Mouse (Mus musculus) ovary, adult 18-20 months (tissue): ENCODE data around the gene Sec61a2.
A peak's percentile ranks its signal among the peaks of the same experiment; 100 is the strongest.

Source experiments
- DNase-seq: peaks from one replicate; pipeline ENCODE4 v3.0.0; 2022; ENCODE audit warnings: low spot score, mixed read lengths

Sec61a2 gene

DNA sequence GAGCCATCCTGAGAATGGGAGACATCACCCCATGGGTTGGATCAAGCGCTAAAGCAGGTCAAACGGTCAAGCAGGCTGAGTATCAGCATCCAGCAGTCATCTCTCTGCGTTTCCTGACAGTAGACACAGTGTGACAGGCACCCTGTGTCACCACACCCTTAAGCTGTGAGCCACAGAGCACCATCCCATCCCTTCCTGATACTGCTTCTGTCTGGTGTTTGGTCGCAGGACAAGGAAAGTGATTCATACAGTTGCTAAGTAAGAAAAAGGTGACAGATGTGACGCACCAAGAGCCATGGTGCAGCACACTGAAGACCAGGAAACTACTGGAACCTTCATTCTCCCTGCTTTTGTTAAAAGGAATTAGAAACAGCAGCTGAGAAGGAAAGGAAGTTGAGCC is 6.4 kb downstream of the Sec61a2 start:
- DNase-seq: no peak

DNA sequence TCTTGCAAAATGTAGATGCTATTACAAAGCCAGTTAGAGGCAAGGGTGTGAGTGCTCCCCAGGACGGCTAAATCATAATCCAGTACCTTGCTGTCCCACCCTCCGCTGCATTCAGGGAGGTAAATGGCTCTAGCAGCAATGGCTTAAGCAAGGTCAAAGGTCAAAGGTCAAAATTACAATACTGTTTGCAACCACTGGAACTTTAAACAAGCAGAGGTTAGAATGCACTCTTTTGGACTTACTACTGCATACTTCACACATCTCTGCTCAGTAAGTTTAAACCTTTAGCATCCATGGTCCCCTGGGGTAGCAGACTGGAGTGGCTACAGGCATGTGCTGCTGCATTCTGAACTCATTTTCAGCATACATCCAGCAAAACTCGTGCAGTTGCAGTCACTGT is 17.8 kb downstream of the Sec61a2 start:
- DNase-seq: no peak

DNA sequence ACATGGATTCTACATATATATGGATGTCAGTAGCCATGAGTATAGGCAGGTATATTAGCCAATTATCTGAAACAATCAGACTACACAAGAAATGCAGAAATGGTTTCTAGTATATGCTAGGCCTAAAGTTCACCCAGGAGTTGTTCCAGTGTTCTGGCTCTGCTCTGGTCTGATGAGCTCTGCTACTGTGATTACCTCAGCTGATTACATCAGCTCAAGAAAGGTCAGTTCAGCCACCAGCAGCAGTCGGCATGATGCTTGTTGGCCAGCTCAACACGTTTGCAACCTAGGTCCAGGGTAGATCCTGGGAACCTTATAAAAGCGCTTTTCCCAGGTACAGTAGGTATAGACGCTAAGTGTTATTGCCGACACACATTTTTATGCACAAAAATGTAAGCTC is 25.5 kb downstream of the Sec61a2 start:
- DNase-seq: no peak

DNA sequence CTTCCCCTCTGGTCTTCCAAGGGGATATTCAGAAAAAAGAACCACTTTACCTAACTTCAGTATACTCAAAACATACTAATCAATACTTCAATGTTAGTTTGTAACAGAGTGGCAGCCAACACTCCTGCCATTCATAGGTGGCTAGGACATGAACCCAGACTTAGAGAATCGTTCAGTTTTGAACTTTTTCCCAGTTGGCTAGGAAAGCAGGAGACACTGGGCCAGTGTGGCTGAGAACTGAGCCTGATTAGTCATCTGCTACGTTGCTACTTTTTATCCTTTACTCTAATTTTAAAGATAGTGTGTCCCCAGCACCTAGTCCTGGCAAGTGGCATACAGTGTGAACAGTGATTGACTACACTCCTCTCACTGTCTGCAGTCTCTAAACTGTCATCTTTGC is 27.6 kb downstream of the Sec61a2 start:
- DNase-seq: no peak

DNA sequence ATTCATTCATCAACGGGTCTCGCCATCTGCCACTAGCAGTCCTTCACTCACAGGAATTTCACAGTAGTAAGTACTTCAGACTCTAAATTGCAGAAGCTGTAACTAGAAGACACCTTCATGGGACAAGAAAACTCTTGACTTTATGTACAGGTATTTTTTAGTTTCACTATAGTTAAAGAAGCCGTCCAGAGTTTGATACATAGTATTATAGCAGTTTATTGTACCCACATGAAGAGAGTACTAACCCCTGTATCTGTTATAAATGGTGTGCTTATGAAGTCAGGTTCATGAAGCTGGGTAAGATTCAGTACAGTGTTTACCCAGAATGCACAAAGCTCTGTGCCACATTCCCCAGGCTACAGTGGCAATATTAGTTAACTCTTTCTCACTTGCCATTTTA is 32.4 kb downstream of the Sec61a2 start, which contains the start of gene Gm13199:
Gene Gm13199, minus strand, starts transcription at position 101 of the 400 bp plus-strand sequence.
- DNase-seq: no peak

DNA sequence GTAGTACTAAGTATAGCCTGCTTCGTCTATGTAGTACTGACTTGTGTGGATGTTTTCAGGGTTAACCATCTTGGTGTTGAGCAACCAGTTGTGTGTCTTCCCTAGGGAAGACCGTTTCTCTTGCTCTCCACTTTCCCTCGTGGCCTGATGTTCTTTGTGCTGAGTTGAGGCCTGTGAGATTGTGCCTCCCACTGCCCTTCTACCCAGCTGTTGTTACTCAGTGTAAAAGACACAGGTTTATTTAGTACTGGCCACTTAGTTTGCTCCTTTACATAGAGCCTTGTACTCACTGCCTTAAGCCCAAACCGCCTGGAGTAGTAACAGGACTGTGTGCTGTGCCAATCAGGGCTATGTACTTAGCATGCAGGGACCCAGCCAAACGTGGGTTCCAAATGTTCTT is 43.4 kb downstream of the Sec61a2 start:
- DNase-seq: no peak

DNA sequence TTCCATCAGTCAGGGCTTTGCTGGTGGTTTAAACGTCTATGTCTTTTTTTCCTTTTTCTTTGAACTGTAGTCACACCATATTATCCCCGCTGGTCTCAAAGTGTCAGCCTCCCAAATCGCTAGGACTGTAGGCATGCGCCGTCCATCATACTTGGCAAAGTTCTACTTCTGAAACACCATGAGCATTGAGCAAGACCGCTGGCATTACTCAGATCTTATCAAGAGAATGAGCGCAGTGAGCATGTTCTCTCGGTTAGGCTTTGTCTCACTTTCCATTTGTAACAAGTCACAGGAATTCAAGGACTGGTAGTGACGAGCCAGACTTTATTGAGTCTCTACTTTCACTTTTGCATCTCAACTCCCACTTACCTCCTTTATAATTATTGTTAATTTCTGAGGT is 44.1 kb downstream of the Sec61a2 start:
- no peak for DNase-seq

DNA sequence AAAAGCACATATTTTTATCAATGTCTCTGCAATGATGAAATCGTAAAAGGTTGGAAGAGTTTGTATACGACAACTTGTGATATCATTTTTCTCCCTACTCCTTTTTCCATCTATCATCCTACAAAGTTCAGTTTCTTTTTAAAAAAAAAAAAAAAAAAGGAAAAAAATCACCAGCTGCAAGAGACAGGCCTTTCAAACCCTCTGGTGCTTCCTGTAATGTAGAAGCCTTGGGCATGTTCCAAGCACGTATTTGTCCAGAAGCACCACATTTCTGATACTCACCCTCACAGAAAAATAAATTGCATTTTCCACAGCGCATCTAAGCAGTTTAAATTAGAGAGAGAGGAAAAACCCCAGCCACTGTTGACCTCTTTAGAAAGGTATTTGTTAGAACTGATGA is 49.4 kb downstream of the Sec61a2 start:
- DNase-seq: no peak

DNA sequence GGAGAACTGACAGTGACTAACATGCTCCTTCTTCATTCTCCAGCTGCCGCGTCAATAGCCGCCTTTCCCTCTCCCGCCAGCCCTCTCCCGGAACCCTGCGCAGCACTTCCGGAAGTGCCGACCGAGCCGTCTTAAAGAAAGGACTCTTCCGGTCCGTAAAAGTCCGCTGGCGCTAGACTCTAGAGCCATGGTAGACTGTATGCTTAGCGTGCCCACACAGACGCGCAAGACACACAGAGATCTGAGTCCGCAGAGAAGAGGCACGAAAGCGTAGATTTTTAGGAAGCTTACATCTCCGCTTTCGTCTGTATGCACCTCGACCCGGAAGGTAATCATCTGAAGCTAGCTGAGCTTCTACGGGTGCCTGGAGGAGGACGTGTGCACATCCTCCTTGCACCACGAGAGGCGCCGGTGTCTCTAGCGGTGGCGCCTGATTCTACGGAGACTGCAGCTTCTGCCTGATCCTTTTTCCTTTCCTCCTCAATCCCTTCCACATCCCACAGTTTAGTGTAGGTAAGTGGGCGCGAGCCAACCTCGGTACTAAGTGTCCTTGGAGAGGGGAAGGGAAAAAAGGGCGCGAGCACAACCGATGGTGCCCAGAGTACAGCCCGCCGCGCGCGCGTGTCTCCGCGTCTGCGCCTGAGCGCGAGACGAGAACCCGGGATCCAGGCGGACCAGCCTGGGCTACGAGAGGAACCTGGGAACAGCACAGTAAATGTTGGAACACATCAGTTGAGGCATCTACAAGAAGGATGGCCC is 50.2 kb downstream of the Sec61a2 start, which contains the start of the genes Nudt5 and Cdc123:
Gene Nudt5, plus strand, starts transcription at position 147 of the 759 bp plus-strand sequence.
Gene Cdc123, minus strand, starts transcription at position 292 of the 759 bp plus-strand sequence.
- peak; percentile 80 for DNase-seq

DNA sequence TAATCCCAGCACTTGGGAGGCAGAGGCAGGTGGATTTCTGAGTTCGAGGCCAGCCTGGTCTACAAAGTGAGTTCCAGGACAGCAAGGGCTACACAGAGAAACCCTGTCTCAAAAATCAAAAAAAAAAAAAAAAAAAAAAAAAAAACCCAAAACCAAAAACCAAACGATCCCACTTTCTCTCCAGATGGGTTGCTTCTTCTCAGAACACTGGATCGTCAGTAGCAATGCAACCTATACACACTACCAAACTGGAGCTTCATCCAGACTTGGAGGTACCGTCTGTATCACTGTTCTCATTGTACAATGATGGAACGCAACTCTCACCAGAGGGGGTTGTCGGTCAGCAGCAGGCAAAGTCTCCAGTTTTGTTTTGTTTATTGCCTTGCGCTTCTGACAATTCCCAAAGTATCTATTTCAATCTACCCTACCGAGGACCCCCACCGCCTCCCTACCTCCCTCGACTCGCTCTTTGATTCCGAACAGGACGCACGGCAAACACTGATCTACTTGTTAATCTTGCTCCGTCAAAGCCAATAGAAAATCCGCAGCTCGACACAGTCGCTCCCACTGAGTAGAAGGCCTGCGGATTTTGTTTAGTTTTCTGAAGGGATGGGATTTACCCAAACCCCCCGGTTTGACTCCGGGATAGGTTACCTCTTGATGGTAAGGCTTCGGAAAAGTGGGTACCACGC is 50.9 kb downstream of the Sec61a2 start:
- no peak for DNase-seq

DNA sequence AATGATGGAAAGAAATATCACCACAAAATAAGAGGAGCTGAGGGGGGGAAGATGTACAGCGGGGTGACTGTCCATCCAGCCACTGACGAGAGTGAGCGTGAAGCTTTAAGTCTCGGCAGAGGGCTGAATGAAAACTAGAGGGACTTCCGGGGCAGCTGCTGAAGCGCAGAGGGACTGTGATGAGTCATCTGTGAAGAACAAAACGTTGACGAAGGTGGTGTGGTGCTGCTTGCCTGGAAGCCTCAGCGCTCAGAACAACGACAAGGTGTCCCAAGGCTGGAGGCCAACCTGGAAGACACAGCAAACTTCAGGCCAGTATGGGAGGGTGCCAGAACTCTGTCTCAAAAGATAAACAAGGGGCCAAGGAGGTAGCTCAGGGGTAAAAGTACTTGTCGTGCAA is 54.4 kb downstream of the Sec61a2 start:
- DNase-seq: no peak

DNA sequence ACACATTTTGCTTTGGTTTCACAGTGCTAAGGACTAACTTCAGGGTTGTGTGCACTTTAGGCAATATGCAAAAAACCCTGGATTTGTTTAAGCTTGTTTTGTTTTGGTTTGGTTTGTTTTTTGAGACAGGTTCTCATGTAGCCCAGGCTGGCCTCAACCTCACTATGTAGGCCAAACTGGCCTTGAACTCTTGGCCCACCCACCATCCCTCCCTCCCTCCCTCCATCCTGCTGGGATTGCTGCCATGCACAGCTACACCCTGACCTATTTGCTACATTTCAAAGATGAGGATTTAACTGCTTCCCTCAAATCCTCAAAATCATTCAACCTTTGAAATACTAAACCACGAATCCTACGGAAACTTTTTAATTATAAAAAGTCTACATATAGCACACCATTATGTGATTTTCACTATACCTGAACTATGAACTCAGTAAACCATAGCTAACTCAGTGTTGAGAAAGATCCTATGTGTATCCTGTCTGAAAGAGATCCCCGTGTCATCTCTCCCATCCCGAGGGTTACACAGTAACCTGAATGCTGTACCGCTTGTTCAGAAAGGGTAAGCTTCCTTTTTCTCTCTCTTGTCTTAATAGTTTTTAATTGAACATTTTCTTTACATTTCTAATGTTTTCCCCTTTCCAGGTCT is 69.8 kb downstream of the Sec61a2 start:
- no peak for DNase-seq

DNA sequence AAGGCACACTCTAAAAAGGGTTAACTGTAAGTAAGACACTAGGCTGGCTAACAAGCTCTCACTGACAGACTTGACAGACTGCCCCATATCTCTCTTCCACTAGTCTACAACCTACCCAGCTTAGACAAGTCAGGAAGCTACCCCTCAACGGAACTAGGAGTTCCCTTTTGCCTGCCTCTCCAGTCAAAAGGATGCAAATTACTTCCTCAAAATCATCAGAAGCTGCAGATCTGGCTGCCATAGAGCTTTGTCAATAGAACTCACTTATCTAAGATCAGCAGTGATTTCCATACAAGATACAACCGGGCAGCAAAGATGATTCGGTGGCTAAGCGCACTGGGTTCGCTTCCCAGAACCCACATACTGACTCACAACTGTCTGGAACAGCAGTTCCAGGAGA is 70.5 kb downstream of the Sec61a2 start:
- DNase-seq: no peak

DNA sequence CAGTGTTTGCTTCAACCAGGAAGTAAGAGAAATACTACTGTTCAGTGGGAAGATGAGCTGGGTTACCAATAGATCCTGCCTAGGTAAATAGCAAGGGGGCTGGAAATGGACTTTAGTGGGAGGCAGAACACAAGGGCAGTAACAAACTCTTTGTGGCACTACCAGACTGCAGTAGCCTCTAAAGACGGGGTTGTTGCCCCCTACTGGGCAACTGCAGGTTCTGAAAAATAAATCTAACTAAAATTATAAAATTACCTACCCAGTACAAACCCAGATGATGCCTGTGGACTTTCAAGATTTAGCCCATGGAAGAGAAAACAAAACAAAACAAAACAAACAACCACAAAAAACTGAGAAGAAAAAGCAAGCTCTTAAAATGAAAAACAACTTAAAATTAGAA is 71.0 kb downstream of the Sec61a2 start:
- no peak for DNase-seq

DNA sequence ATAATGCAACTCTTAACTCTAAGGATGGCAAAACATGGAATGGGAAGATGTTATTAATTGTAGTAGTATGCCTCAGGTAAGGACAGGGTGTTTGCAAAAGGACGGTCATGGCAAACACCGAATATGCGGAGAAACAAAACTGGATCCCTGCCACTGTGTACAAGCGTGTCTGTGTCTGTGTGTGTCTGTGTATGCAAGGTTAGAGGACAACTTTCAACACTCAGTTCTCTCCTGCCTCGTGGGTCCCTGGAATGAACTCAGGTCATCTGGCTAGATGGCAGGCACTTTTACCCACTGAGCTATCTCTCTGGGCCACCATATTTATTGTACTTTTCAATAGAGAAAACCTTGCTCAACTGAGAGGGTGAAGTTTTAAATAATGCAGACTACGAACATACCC is 72.8 kb downstream of the Sec61a2 start:
- DNase-seq: no peak

DNA sequence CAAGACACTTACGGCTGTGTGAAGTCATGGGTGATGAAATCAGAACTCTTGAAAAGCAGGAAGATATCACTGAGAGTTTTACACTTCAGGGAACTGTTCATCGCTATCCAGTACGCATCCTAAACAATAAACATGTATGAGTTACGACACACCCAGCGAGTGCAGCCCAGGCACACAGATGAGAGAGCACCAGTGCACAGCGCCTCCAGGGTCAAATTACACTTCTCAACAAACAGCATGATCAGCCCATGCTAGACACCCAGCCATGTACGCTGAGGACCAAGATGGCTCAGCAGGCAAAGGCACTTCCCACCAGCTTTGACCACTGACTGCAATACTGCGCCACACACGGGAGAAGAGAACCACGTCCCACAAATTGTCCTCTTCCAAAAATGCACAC is 74.0 kb downstream of the Sec61a2 start:
- DNase-seq: no peak
